Mouse (Mus musculus) c-Kit-positive CD71-positive TER-119-negative erythroid progenitor cells, embryonic 14.5 days (primary cell): Measurements from ENCODE around the gene Whrn.

Experiments used
- DNase-seq: peaks from one replicate; pipeline ENCODE4 v3.0.0-alpha.2; 2013; ENCODE audit warnings: low read depth

The Whrn gene

DNA sequence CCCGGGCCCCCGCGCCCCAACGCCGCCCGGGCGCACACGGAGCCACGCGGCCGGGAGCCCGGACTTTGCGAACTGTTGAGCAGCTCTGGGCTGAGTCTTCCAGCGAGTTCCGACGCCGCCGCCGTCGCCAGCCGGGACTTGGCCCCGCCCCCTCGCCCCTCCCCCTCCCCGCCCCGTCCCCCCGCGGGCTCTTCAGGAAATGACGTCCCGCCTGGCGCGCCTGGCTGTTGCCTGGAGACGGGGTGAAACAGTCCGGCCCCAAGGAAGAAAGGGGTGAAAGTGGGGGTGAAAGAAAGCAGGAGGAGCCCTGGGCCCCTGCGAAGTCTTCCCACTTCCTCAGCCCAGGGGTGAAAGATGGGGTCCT, at the start of gene Whrn:
Gene Whrn (minus strand): TSS at position 77 of the 364 bp plus-strand sequence.
- no peak for DNase-seq

DNA sequence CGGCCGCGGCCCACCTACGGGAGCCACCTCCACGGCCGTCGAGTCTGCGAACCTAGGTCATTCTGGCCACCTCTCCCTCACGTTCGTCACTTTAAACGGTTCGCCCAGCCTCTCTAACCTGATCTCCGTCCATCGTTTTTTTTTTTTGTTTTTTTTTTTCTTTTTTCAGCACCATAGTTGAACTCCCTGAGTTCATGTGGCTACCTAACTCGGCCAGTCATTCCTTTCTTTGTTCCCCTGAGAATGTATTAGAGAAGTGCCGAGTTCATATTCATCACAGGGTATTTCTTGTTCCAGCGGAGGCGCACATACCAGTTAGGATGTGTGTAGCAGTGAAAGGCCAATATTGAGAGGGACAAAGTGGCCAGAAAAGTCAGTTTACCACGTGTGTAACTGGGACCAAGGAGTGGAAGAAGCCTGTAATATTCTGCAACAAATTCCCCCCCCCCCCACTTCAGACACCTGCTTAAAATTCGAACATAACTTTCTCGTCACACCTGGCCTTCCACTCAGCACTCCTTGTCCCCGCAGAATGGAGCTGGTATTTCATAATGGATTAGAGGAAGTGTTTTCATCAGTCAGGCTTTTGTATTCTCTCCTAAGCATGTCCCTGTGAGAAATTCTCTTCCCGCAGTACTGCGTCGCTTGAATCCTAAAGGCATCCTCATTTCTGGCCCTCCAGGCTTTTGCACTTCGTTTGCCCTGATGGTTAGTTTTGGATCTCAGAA, 49.6 kb upstream of the Whrn start:
- no peak for DNase-seq

DNA sequence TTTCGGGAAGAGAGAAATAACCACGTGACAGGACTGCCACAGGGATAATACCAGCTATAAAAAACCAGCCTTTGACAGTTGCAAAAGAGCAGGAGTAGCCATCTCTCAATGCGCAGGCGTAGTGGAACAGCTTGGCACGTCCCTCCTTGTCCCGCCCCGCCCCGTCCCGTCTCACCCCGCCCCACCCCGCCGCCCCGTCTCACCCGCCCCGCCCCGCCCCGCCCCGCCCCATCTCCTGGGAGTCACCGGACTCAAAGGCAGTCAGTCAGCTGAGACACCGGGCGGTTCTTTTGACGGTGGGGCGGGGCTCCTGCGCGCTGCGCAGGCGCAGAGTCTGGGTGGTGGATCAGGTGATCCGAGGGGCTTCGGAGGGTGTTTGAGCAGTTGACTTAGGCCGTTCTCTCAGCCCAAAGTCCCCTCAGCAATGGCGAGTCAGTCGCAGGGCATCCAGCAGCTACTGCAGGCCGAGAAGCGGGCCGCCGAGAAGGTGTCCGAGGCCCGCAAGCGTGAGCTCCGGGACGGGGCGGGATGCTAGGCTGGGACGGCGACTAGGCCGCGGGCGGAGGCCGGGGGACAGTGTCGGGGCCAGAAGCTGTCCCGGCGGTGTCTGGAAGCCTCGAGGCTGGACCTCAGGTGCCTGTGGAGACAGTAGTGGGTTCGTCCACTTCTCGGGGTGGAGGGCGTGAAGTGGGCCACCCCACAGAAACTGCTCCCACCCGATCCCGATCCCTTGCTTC, 48.9 kb upstream of the Whrn start, which contains the start of gene Atp6v1g1:
Gene Atp6v1g1 (plus strand): TSS at position 279 of the 737 bp plus-strand sequence.
- DNase-seq = peak; percentile 82

DNA sequence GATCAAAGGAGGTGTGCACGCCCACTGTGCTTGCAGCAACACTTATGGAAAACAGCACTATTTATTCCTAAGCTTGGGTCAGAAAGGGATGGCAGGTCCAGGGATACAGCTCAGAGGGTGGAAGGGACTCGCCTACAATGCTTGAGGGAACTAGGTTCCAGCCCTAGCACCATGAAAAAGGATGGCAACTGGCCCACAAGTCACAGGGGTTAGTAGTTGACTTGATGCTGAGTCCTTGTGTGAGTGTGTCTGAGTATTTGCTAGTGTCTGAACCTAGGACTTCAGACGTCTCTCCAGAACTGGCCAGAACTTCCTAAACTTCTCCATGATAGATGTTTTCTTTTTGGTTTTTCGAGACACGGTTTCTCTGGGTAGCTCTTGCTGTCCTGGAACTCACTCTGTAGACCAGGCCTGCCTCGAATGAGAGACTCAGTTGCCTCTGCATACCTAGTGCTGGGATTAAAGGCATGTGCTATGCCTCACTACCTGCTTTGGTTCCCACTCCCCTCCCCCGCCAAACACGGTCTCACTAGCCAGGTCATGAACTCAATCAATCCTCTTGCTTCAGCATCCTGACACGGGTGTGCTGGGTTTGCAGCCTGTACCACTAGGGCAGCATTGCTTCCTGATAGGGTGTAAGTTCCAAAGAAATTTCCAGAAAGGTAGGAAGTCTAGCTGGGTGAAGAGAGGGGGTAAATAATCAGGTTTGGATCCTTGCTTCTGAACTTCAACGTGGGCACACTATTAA, 48.1 kb upstream of the Whrn start:
- DNase-seq = no peak

DNA sequence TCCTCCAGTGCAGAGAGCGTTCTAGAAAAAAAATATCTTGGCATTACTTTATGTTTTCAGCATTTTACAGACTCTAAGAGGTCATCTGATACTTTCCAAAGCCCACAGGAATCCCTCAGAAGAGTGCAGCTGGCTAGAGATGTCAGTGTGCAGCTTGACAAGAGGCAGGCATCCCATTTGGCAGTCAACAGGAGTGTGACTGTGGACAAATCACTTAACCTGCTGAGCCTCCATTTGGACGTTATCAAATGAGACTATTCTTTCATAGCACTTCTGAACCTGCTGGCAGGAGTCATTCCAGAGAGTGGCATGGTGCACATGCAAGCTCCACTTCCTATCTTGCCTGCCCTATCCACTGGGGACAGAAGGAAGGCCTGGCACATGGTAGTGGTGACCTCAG, 46.4 kb upstream of the Whrn start:
- DNase-seq = no peak

DNA sequence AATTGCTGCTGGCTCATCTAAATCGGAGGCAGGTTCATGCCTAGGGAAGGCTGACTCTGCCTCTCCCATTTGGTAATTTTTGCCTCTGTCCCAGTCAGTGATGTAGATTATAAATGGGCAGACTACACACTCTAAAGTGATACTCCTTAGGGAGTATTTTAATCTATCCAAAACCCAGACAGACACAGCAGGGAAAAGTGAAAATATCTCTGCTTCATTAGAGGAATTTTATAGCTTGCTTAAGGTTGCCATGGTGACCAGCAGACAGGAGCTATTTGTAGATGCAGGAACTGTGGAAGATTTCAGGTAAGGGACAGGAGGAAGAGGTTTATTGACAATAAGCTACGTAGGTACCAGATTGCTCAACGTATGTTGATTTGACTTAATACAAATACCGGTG, 41.8 kb upstream of the Whrn start:
- no peak for DNase-seq

DNA sequence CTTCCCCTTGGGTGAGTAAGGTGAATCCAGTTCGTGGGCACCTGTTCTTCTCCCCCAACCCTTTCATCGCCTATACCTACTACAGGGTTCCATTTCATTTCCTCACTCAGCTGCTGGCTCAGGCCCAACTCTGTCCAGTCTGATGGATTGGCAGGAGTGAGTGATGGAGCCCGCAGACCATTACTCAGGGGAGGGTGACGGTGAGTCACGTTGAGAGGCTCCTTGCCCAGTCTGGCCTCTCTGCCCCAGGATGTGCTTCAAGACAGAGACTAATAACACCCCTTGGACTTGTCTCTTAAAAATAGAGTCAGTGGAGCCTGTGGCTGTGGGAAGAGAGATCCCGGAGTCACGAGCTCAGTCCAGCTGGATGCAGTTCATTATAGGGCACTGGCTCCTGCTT, 34.6 kb upstream of the Whrn start:
- no peak for DNase-seq

DNA sequence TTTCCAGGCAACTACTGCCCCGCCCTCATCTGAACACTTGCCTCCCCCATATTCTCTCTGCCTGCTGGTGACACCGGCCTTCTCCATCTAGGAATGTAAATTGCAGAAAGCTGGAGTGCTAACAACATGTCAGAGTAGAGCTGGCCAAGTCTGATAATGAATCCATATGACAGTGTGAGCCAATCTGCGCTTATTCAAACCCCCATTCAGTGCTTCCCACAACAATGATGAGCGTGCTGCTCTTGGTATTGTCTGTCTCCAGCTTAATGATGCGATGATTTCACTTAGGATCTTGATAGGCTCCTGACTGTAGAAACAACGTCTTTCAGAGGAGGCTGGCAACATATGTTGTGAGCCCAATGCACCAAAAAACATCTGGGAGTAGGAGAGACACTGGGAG, 33.2 kb upstream of the Whrn start:
- no peak for DNase-seq

DNA sequence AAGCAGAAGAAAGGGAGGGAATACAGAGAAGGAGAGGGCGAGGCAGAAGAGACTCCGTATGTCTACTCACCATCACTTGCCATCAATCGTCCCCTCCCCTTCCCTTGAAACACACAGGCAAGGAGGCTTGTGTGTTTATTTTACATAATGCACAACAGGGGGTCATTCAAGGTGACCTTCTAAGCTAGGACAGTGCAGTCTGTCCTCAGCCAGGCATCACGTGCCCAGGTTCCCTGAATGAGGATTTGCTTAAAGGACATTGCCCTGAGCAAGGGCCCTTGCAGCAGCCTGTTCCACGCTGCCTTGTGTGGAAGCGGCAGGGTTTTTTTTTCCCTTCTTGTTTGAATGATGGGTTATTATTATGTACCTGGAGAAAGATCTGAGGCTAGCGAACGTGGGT, 29.7 kb upstream of the Whrn start:
- no peak for DNase-seq

DNA sequence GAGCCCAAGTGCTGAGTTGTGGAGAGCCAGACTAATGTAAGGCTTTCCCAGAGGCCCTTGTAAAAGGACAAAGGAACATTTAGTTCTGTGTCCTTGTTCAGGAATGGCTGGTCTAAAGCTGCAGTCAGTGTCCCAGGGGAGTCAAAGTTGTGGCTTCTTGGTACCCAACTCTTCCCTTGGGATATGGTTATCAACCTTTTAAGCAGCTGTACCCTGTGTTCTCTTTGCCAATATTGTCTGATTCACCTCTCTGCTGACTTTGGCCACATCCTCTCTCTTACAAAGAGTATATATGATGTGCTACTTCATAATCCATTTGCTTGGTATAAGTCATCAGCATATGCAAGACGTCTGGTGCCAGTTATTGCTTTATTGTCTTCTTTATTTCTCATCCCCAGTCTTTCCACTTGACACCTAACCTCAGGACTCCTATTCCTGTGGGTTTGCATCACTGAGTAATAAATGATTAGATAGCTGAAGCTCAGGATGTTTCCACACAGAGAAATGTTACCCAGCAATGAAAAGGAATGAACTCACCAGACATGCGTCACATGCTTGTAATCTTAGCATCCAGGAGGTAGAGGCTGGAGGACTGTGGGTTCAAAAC, 26.1 kb upstream of the Whrn start:
- no peak for DNase-seq

DNA sequence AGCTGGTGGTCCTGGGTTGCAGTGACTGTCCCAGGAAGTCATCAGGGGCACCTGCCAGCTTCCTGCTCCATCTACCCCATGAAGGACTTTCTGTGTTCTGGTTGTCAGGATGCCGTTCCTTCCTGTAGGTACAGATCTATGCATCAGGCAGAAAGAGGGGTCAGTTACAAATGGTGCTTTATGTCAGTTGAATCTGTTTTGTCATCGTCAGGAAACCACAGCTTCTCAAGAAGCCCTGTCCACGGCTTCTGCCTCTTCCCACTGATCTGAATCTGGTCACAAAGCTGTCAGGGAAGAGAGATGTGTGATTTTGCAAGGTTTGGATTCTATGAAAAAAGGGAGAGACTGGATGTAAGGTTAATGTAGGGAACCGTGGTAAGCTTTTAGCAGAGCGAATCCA, 19.2 kb upstream of the Whrn start:
- no peak for DNase-seq

DNA sequence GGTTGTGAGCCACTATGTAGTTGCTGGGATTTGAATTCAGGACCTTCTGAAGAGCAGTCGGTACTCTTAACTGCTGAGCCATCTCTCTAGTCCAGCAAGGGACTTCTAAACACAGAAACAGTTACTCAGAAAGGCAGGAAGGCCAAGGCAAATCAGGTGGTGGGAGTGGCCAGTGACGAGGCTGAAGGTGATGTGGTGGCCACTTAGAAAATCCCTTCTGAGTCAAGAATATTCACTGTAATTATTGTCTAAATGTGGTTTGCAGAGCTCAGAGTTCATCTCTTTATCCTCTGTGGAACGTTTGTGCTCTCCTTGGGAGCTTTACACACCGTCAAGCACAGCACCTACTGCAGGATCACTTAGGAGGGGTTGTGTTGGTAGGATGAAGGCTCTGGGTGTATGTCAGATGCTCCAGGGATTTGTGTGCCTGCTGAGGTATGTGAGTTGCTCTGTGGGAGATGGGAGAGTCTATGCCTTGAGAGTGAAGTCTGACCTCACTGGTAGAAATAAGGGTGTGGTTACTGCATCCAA, 18.7 kb upstream of the Whrn start:
- DNase-seq = no peak

DNA sequence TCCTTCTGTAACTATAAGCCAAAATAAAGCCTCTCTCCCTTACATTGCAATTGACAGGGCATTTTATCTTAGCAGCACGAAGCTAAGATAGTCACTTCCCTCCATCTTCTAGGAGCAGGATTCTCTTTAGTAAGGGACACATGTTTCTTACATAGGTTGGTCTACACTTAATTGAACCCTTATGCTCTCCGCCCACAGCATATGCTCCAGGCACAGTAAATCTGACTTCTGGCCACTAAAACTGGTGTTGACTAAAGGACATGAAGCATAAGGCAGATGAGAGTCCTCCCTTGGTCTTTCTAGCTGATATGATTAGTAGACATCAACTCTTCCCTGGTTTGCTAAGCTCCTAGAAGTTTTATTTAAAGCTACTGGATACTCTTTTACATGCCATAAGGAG, 17.1 kb upstream of the Whrn start:
- no peak for DNase-seq

DNA sequence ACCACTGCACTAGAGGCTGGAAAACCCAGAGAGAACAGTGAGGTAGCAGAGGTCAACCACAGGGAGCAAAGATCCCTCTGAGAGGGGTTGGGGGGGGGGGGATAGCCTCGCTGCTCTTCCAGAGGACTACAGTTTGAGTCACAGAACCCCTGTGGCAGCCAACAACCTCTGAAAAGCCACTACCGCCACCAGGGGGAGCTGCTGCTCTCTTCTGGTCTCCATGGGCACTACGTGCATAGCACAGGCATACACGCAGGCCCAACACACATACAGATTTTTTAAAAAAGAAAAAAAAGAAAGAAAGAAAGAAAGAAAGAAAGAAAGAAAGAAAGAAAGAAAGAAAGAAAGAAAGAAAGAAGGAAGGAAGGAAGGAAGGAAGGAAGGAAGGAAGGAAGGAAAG, 12.4 kb upstream of the Whrn start:
- DNase-seq = peak; percentile 33

DNA sequence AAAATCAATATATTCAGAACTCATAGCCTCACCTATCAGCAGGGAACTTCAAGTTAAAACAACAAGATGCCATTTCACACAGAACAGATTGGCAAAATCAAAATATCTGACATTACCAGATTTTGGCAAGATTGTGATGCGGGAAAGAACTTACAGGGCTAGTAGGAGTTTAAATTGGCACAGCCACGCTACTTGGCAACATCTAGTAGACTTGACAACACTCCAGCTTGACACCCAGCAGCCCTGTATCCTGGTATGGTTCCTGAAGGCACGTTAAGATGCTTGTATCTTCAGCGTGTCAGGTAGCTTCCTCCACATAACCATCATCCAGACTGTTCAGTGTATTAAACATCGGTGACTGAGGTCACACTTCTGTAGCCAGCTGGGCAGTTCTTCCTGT, 11.7 kb upstream of the Whrn start:
- no peak for DNase-seq

DNA sequence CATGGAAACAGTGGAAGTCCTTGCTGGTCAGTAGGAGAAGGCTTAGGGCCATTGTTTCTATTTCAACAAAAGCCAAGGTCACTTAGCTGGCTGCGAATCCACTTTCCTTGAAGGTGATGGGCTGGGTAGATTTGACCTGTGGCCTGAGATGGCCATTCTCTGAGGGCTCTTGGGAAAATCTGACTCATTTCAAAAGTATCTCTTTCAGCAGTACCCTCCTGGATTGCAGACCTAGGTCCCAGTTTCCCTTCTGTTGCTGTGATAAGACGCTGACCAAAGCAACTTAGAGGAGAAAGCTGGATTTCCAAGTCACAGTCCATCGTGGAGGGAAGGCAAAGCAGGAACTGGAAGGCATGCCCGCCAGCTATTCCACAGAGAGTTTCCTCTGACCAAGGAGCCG, 8.2 kb upstream of the Whrn start:
- DNase-seq = no peak

DNA sequence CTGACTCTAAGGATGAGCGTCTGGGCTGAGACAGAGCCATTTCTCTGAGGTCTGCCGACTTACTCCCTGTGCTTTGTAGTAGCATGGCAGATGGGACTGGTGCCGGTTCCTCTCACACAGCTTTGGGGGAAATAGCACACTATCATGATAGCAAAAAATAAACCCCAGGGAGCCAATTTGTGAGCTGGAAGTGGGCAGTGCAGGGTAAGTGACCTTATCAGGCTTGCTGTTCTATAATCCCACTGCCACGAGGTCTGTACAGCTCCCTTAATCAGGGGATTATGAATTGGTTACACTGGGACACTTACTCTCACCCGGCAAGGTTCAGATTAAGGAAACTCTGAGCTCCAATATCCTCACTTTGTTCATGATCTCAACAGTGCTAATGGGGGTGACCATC, 5.3 kb upstream of the Whrn start:
- no peak for DNase-seq

DNA sequence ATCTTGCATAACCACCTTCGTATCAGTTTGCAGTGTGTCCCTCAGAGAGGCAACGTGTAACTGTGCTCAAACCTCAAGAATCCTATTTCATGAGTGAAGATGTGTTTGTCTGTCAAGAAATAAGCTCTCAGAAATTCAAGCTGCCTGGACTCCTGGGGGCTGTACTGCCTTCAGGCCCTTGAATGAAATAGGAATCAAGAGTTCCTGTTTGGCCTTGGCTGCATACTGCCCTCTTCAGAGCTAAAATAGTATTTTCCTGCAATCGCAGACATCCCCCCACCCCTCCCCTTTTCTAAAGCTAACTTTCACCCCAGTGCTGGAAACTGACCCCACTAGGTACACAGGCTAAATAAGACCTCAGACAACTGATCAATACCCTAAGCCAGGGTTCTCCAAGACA, 2.6 kb upstream of the Whrn start:
- no peak for DNase-seq

DNA sequence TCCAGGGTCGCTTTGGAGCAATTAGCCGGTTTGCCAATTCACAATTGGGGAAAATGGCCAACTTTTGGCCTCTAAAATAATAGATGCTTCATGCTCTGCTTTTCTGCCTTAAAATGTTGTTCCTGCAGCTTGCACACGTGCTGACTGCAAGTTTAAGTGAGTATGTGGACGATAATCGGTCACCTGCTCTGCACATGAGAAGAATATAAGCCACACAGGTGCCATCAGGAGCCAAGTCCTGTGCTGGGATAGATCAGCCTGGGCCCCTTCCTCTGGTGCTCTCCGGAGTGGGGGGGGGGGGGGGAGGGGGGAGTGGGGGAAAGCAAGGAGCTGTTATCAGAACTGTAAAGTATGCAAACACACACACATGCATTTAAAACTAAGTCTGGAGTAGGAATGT, 521 bp upstream of the Whrn start:
- no peak for DNase-seq

DNA sequence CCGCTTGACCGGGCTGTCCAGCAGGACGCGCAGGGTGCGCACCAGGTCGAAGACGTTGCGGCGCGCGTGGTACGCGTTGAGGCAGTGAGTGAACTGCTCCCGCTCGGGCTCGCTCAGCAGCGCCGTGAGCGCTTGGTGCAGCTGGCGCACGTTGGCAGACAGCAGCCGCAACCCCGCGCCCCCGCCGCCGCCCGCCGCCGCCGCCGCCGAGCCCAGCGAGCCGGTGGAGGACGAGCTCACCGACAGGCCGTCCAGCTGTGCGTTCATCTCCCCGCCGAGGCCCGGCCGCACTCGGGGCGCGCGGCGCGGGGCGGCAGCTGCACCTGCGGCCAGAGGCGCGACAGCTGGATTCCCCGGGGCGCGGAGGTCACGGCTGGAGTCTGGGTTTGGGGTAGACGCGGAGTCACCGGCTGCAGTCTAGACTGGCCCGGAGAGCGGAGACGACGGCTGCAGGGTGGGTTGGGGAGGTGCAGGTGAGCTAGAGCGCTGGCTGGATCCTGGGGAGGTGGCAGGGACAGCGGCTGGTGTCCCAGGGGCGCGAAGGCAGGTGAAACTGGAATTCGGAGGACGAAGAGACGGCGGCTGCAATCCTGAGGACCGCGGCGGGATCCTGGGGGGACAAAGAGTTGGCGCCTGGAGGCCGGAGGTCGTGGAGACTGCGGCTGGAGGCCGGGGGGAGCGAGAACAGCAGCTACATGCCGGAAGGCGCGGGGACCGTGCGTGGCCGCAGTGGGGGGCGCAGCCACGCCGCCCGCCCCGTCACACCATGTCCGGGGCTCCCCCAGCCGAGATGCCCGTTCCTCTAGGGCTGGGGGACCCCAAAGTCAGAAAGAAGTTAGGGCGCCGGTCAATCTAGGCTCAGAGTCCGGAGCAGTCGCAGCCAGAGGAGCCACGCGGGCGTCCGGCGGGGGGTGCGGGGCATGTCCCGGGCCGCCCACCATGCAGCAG, 550 bp downstream of the Whrn start:
- no peak for DNase-seq

DNA sequence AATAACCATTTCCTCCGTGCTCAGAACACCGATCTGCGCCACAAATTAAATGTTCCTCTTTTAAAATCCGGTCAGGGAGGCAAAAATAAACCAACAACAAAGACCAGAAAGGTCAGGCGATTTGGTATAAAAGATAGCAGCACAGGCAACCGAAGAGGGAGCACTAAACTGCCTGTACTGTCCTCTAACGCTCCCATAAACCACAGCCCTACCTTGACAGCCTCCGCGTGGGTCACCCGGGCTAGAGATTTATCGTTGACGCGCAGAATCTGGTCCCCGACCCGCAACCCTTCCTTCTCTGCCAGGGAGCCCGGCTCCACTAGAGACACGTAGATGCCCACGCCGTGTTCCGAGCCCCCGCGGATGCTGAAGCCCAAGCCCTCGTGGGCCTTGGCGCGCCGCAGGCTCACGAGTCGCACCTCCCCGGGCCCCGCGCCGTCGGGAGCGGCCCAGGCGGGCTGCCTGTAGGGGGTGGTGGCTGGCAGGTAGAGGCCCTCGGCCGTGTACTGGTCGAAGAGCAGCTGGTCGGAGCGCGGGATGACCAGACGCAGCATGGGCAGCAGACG, 1.3 kb downstream of the Whrn start:
- DNase-seq = no peak
